Mouse (Mus musculus) brain, embryonic 18.5 days (tissue): ENCODE measurements around the gene Gm45717.
"Not testable (repeated sequence)": the region's sequence is repeated elsewhere in the genome, so short reads cannot be mapped to it uniquely, and the experiment has no call there.

Experiments used
- DNase-seq: peaks from one replicate; pipeline ENCODE4 v3.0.0-alpha.2; 2012; ENCODE audit warnings: low read depth, low spot score

Gm45717 gene

DNA sequence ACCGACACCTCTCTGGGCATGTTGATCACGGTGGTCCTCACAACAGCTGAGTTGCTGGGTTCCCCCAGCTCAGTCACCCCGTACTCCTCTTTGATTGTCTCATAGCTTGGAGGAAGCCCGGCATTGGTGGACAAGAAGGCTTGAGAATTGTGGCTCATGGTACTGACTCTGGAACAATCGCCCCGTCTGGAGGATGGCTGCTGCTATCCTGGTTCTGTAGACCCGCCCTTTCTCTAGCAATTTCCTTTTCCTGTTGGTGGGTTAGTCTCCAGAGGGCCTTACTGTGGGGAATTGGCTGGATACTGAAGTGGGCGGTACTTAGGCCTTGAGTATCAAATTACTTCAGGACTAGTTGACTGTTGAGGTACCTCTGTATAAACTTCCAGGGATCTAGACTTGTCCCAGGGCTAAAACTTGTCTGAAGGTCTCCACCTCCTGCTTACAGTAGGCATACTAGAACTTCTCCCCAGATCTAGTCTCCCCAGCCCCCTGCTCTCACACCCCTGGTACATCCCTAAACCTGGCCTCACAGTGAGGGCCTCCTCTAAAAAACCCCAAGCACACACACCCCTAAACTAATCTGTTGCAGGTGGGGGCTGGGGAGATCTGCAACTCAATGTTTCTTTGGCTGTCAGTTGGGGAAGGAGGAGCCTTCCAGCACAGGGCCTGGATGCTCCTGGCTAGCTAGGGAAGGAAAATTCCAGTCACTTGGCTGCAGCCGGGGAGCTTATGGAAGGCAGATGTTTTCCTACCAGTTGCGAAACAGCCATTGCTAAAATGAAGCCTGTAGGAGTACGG, at the start of gene Gm45717, which contains the start of gene Ifitm2:
Gm45717 (minus strand) TSS at position 180 of the 798 bp plus-strand sequence.
Ifitm2 (minus strand) TSS at position 230 of the 798 bp plus-strand sequence.
- DNase-seq: no peak

DNA sequence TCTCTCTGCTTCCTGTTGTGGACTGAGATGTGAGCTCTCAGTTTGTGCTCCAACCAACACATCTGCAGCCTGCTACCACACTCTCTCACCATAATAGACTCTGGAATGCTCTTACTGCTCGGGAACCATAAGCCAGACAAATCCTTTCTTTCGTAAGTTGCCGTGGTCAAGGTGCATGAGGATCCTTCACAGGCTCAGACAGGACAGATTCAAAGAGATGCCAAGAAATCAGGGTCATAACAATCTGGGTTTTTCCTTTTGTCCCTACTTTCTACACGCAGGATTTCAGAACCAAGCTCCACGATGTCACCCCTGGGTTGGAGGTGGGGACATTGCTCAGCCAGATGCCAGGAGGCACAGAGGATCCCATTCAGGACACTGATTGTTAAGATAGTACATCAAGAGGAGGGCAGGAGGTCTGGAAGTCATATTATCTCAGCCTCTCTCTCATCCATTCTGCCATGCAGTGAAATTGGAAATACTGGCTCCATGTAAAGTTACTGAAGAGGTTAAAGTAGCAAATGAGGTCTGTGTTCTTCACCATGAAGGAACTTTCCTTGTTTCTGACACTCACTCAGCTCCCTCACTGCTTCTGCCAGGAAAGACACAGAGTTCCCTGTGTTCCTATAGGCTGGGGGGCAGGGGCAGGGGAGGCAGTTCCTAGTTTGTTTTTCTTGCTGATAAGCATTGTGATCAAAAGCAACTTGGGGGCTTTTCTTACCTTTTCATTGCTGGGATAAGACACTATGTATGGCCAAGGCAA, 47.7 kb upstream of the Gm45717 start:
- DNase-seq: no peak

DNA sequence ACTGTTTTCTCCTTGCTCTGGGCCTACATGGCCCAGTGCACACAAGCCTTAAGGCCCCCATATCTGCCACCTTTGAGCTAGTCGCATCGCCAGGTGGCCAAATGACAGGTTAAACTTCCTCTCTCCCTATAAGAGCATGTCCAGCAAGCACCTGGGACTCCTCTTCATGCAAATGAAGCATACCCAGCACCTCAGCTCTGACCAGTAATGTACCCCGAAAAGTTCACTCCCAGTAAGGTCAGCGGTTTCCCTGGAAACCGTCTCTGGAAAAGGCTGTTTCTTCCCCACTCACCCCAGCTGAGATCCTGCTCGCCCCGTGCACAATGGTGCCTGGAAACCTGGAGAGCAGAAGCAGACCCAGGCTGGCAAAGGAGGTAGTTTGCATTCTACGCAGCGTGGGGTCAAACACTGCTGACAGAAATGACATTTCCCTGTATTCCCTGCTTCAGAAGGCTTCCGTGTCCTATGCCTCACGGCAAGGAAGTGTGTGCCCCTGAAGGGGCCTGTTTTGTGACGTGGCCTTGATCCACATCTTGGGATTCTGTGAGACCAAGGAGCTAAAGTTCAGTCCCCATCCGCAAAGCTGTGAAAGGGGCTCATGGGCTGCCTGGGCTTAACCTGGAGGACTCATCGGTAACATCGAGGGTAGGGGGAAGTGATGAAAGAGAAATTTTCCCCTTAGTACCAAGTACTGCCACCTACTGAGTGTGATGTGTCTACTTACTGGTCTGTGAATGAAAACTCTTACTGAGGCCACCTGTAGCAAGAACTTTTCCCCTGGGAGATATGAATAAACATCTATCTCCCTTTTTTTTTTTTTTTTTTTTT, 45.4 kb upstream of the Gm45717 start:
- no peak for DNase-seq

DNA sequence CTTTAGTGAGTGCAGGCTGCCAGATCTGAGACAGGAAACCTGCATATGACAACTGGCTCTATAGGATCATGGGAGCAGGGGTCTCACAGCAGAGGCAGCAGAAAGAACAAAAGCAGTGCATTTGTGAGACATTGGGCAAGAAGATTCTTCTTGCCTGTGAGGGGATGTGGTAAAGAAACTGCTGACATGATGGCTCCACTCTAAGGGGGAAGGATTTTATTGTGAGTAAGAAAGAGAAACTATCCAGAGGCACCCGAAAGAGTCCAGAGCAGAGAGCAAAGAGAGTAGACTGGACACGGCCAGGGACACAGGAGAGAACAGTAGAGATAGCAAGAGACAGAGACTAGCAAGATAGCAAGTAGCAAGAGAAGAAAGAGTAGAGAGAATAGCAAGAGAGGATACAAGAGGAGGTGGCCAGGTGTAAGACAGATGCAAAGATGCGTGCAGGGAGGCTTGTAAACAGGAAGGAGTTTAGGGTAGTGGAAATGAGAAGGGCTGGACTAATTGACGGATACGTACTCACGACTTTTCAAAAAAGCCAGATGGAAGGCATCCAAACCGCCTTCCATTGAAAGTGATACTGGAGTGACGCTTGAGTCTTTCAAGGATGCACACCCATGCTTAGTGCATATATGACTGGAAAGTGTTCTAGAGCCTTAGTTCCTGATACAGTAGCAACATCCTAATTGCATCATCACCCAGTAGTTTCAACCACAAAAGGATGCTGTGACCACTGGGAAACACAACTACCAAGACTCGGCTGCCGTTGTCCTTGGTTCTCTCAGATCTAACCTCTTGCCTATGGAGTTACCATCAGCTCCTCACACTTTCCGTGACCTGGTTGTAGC, 43.3 kb upstream of the Gm45717 start:
- no peak for DNase-seq

DNA sequence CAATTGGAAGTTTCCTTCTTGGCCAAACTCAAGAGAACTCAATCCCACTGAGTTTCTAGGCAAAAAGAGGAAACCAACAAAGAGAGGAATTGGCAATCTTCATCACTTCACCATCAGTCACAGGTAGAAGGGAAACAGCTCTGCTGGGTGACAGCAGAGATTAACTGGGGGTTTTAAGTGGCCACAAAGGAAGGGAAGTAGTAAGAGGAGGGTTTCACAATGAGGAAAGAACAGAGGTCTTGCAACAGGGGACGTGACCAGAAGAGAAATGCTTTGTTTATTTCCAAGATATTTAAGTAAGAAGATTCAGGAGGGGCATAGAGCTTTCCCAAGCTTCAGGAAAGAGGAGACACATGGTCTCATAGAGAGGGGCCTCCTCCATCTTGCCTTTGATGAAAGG, 42.1 kb upstream of the Gm45717 start:
- DNase-seq: no peak

GRCm38 (mm10) chr7:140991117-140991689, 35.5 kb upstream of the Gm45717 start:
- no peak for DNase-seq

- DNase-seq: no peak
These were observed 34.9 kb upstream of the Gm45717 start for GRCm38 (mm10) chr7:140990622-140991021.

- no peak for DNase-seq
These were observed 34.4 kb upstream of the Gm45717 start for GRCm38 (mm10) chr7:140990185-140990584.

DNA sequence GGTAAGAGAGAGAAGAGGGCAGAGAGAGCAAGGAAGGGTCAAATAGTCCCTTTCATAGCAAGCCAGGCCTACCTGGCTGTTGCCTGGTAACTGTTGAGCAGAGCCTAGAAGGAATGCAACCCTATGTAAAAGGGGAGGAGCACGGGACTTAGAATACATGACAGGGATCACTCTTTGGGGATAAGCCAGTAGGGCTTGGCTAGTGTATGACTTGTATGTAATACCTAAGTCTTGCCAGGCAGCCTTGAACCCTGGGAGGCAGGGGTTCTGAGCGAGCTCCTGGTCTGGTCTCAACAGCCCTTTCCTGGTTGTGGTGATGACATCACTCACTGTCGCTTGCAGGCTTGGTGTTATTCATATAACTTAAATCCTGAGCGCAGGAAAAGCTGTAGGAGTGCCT, 33.3 kb upstream of the Gm45717 start:
- no peak for DNase-seq

DNA sequence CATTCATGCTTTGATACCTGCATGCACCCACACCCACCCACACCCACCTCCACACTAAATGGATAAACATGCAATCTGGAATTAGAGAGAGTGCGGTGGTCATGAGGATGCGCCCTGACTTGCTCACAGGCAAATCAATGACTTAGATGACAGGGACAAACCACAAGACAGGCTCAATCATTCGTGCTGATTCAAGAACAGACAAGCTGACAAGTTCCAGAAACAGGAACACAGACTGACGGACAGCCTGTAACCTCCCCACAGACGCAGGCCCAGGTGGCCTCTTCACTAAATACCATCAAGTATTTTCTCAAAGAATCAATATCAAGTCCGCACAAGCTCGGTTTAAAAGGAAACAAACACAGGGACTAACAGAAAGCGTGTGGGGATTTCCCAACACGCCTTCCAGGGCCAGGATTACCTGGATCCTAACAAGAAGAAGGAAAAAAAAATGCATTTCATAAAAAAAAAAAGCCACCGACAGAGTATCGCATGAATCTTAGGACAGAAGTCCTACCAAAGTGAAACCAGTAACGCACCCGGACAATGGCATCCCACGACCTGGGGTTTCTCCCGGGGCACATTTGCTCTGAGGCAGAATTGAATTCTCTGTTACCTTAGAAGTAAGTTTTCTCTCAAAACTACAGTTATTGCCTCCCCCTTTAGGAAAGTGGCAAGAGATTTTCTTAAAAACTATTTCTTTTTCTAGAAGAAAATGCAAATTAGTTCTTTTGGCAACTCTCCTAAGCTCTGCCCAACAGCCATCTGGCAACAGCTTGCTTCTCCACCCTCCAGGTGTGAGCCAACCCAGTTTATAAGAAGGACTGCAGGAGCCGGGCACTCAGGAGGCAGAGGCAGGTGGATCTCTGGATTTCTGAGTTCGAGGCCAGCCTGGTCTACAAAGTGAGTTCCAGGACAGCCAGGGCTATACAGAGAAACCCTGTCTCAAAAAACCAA, 31.7 kb upstream of the Gm45717 start:
- no peak for DNase-seq

DNA sequence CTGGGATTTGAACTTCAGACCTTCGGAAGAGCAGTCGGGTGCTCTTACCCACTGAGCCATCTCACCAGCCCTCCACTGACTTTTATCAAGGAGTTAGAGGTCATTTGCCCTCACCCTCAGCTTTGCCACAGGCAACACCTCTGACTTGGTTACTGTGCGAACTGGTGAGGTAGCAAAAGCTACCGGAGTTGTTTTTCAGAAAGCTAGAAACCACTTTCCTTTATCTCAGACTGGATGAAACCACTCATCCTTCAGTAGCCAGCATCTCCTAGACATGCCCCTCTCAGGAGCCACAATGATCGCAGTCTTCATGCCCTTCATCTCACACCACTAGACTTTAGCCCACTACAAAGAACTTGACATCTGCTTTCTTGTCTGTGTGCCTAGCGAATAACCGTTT, 27.2 kb upstream of the Gm45717 start:
- no peak for DNase-seq

DNA sequence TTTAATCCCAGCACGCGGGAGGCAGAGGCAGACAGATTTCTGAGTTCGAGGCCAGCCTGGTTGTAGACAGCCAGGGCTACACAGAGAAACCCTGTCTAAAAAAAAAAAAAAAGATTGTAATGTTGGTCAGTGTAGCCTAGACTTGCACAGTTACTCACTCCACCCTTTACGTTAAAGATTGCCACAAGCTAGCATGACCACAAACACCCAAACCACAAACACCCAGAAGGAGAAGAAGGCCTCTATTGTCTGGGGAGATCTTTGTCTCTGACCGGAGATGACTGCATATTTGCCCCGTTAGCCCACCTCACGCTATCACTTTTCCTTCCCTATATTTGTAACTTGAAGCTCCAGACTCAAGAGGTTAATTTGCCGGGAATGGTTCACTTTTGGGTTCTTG, 26.0 kb upstream of the Gm45717 start:
- no peak for DNase-seq

GRCm38 (mm10) chr7:140976720-140977119, 21.0 kb upstream of the Gm45717 start:
- not testable (repeated sequence) for DNase-seq

DNA sequence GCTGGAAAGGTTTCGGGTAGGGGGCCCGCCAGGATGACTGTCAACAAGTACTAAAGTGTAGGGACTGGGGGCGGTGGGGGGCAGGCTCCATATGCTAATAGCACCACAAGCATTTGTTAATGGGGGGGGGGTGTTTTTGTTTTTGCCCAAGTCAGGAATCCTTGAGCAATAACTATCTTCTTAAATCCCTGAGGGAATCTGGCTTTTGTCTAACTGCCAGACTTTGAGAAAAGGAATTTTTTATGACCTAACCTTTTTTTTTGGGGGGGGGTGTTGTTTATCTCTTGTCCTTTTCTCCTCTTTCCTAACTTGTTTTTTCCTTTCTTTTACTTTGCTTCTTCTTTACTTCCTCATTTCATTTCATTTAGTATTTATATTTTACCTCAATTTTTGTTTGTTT, 19.7 kb upstream of the Gm45717 start:
- no peak for DNase-seq

DNA sequence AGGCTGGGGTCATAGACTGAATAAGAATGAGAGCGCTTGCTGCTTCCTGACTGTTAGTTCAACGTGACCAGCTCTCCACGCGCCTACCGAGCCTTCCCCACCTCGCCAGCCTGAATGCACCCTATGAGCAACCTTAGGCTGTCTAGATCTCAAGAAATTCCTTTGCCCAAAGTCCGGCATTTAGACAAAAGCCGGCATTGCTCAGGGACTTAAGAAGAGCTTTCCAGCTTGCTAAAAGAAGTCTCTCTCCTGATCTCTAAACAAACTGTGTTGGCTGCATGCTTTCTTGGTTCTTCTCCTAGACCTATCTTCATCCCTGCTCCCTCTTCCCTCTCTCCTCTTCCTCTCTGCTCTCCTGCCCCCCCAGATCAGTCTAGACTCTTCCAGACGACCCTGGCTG, 19.2 kb upstream of the Gm45717 start:
- DNase-seq: no peak

DNA sequence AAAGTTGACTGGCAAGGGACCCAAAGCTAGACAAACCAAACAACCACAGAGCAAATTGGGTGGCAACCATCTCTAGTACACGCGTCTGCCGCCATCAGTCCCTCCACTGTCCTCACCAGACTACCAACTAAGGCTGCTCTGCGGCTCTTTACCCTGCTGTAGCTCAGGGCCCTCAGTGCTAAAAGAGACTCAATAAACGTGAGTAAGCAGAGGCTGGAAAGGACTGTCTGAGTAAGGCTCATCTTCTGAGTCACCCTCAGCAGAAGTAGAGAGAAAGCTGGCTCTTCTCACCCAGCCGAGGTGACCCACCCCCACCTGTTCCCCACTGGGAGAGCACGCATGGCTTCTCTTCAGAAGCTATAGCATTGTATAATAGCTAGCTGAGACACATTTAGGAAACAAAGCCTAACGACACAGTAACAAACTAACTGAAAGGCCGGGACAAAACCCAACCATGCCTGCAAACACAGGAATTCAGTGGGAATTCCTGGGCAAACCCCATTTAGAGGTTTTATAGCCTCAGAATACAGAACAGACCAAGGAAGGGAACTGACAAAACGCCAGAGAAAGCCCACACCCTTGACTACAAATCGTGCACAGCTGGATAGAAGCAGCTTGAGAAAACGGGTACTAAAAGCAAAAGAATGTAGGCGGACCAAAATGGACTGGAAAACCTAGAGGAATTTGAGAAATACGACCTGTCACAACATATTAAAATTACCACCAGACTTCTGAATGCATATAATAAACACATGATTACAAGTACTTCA, 17.8 kb upstream of the Gm45717 start:
- DNase-seq: no peak

DNA sequence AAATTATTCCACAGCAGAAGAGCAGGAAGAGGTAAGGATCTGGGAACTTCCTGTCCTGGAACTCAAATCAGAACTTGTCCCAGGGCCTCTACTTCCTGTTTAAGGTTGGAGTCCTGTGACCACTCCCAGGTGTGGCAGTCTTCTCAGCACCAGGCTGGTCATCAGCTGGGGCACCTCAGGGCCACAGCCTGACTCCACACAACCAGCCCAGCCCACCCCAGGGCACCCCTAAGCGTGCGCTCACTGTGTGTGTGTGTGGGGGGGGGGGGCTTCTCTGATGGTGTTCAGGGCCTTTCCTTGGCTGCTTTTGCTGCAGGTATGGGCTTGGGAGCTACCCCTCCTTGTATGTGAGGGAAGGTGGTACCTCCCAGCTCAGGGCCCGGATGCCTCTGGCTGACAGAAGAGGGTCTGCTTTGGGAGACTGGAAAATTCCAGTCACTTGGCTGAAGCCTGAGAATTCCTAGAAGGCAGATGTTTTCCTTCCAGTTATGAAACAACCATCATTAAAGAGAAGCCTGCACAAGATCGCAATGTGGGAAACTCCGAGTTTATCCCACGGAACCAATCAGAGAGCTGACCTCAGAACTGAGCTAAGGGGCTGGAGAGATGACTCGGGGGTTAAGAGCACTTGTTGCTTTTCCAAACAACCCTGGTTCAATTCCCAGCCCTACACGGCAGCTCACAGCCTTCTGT, 15.9 kb upstream of the Gm45717 start:
- no peak for DNase-seq

DNA sequence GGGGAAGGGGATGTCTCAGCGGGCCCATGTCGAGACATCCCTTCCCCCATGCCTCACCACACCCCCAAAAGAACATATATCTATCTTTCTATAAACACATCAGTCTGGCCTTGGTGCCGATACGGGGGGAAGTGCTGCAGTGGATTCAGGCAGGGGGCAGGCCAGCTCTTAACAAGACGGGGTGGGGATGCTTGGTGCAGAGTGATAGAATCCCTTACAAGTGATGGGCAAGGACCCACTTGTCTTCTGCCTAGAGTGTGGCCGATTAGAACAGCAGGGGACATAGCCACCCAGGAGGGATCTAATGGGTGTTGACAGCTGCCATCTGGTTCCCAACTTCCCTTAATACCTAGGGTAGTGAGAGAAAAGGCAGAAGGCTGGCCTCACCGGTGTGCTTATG, 15.2 kb upstream of the Gm45717 start:
- no peak for DNase-seq
